Mouse (Mus musculus): Measurements from ENCODE around the gene Dexi.

Dexi gene

DNA sequence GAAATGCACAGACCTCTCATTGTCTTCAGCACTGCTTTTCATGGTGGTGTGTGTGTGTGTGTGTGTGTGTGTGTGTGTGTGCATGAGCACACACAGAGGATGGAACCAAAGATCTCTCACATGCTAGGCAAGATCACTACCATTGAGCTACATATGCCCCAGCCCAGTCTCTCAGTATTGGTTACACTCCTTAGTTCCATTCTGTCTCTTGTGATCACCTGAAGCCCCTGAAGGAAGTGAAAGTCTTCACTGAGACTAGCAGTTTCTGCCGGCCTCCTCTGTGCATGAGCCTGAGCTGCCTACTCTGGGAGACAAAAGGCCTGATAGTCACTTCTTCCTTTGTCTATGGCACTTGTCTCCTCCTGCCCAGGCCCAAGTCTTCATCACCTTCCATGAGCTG lies 43.7 kb downstream of the Dexi start:
- DNase-seq (ENCODE audit: low read depth, low spot score), result no peak

DNA sequence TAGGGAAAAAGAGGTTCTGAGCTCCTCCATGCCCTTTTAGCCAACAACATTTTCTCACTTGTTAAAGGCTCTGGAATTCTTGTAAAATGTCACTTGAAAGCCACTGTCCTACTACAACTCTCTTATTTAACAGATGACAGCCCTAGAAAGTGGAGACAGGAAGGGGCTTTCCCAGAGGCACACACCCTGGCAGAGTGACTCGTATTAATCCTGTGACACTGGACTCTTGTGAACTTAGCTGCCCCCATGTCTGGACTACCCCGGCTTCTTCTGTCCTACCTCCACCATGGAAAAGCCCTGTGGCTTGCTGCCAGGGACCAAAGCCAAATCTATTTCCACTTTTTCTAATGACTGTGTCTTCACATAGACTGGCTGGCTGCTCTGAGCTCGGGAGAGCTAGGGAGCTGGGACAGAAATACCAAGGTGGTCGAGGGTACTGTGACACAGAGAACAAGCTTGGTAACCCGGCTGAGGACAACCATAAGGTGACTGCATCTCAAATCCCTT lies 44.7 kb downstream of the Dexi start:
- DNase-seq (ENCODE audit: low read depth, low spot score), result no peak

DNA sequence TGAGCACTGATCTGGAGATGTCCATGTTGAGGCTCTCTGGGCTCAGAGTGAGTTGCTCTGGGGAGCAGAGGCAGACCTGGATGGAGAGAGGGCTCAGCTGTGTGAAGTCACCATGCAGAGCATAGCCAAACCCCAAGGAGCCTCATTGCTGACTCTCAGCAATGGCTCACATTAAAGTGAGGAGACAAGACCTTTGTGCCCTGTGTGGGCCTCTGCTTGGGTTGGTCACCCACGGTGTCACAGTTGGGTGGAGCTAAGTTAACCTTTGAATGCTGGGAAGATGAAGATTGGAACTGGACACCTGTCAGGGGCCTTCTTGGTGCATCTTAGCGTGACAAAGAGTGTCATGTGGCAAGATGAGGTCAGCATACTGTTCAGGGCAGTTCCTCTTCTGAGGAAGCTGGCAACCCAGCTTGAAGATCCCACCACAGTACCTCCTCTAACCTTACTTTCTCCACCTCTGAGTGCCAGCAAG lies 47.0 kb downstream of the Dexi start:
- no peak for DNase-seq (ENCODE audit: low read depth, low spot score)

DNA sequence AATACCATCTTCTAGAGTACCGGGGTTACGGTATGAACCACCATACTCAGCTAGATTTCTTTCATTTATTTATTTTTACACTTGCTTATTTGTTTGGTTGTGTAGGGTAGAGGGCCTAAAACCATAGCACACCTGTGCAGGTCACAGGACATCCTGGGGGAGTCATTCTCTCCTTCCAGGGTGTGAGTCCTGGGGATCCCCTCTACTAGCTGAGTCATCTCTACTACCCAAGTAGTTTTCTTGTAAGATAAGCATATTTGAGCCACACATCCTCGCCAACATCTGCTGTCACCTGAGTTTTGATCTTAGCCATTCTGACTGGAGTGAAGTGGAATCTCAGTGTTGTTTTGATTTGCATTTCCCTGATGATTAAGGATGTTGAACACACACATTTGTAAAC lies 50.3 kb downstream of the Dexi start:
- no peak for DNase-seq (ENCODE audit: low read depth, low spot score)

DNA sequence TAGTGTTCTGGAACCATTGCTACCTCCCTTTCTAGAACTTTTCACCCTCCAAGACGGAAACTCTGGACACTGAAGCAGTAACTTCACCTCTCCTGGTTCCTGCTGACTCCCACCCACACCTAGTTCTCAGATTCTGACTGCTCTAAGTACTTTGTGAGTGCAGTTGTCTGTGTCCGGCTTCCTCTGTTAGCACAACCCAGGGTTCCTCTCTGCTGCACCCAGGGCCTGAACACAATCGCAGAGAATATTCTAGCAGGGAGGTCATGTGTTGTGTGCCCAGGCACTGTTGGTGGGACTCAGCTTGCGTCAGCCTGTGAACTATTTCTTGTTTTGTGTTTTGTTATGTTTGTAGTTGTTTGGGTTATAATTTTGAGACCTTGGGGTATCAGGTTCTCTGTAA lies 51.1 kb downstream of the Dexi start:
- no peak for DNase-seq (ENCODE audit: low read depth, low spot score)

DNA sequence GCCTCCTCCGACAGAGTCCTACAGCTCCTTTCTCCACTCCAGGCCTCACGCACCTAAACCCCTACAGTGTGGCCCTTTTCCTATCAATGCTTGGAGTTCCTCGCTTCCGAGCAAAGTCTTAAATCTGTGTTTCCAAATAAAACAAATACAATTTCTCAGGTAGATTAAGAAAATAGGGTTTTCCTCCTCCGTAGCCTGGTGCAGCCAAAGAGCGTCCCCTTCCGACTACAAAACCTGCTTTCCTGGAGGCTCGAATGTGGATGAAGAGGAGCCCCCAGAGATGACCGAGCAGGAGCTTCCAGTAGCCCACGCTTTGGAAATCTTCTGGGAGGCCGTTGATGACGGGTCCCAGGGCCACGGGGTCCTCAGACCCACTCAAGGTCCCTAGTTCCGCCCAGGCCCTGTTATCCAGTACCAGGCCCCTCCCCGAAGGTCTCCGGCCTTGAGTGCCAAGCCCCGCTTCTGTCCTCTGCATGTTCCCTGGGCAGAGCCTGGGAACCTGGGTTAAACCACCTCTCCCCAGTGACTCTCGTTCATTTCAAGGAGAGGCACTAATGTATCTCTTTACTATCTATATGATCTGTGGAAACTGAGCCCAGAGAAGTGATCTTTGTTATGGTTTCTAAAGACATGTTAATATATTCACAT lies 52.2 kb downstream of the Dexi start:
- DNase-seq (ENCODE audit: low read depth, low spot score), result no peak

DNA sequence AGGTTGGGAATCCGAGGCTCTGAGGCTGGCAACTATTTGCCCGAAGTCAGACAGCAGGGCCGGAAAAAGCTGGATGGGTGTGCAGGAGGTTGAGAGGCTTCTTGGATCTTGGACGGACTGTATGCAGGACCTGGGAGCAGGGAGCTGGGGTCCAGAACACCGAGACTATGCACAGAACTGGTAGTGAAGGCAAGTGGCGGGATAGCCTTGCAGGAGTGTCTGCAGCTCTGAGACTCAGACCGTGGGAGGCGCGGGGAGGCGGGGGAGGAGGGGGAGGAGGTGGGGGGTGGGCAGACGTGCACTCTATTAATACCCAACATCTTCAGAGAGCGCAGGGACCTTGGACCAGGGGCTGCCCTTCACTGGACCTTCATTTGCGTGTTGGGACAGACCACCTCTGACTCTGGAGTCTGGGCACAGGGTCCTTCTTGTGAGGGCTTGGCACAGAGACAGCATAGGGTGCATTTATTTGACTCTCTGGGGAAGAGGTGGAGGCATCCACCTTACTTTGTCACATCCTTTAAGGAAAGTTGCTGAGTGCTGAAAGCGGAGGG lies 52.9 kb downstream of the Dexi start:
- DNase-seq (ENCODE audit: low read depth, low spot score), result no peak

DNA sequence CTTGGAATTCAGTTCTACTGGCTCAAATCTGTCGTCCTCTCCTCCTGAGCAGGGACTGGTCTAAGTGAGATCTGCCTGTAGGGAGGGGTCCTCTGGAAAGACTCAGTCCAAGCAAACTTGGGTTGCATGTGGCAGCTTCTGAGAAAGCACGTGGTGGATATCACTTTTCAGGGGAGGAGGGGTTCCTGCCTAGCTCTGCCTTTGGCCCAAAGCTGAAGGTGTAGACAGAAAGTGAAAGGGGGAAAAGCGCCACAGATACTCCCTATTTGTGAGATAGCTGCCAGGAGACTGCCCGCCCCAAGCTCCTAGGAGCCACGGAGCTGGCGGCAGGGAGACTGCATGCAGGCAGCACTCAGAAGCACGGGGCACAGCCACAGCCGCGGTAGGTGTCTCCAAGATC lies 53.4 kb downstream of the Dexi start:
- no peak for DNase-seq (ENCODE audit: low read depth, low spot score)

DNA sequence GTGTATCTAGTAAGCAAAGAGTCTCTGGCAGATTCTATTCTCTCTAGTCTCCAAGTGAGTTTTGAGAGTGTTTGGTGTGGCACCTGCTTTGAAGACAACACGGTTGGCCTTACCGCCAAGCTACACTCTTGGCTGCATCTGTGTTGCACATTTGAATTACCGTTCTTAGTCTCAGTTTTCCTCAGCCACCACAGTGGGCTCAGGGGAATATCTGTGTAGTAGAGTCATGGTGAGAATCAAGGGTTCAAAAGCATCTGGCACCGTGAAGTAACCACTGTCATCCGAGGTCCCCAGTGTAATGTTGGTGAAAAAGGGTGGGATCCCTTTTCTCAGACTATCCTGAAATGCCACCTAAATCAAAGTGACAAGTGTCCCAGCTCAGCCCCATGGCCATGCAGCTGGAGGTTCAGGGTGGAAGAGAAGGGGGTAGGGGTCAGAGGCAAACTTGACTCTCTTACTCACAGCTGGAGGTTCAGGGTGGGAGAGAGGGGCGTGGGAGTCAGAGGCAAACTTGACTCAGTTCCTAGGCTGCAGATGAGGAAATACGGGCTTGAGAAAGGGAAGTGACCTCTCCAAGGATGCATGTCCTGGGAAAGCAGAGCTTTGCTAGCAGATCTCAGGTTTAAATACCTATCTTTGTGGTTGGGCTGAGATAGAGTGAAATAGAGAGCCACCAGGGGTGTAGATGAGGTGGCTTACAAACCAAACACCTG lies 53.9 kb downstream of the Dexi start:
- no peak for DNase-seq (ENCODE audit: low read depth, low spot score)

DNA sequence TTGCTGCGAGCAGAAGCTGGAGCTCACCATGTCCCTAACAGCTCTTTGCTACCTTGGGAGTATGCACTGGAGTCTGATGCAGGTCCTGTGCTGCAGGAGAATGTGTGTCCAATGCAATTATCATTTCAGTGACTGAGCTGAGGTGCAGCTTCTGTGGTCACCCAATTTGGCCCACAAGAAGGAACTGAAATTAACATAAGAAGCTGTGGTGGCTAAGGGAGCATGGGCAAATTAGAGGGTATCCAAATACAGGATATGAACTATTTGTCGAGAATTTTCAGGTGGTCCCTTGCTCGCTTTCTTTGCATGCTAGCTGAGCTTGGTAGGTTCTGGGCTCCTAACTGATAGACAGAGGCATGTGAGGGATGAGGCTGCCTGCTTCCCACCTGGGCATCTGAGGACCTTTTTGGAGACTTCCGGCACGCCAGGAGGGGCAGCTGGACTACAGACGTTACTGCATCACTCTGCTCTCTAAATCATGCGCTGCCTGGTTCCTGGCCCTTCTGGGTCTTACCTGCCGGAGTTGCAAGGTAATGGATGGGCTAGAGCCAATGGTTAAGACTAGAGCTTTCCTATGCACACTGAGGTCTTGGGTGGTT lies 54.9 kb downstream of the Dexi start:
- no peak for DNase-seq (ENCODE audit: low read depth, low spot score)

DNA sequence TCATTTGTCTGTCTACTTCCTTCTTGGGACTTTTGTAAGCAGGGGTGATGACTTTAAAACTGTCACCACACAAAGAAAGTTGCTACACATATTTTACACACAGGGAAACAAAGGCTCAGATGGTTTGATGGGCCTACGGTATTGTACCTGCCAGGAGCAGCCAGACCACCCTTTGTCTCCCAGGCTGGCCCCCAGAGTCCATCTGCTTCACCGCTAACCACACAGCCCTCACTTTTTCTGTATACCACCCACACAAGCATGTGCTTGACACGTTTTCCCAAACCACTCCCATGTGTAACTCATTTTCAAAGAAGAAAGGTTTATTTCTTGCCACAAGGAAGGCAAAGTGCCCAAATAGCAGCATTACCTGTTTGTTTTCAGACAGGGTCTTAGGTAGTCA lies 55.9 kb downstream of the Dexi start:
- DNase-seq (ENCODE audit: low read depth, low spot score), result no peak

DNA sequence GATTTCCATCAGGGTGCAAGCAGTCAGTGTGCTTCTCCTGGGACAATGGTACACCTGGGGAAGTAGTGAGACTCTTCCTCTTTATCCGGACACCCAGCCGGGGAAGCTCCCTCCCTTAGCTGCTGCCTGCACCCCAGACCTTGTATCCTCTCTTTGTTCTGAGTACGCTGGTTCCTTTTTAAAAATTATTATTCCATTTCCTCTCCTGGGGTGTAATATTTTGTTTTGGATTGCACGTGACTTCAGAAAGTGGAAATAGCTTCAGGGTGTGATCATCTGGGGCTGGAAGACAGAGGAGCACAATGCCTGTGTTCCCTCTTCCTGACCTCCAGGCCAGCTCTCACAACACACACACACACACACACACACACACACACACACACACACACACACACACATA lies 60.5 kb downstream of the Dexi start:
- DNase-seq (ENCODE audit: low read depth, low spot score), result no peak

DNA sequence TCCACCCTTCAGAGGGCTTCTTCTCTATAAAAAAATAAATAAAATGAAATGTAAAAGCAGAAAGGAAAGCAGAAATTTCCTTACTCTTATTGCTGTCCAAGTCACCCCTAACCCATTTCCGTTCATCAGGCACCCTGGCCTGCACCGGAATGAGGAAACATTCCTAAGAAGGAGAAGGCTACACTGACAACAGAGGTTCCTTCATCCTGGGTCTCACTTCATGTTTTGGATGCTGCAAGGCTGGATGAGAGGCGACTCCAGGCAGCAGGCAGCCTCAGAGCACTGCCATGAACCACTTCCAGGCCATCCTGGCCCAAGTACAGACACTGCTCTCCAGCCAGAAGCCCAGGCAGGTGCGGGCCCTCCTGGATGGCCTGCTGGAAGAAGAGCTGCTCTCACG lies 63.0 kb downstream of the Dexi start, which contains the start of gene Ciita:
Gene Ciita, plus strand, starts transcription at position 203 of the 400 bp plus-strand sequence.
- DNase-seq (ENCODE audit: low read depth, low spot score), result no peak

DNA sequence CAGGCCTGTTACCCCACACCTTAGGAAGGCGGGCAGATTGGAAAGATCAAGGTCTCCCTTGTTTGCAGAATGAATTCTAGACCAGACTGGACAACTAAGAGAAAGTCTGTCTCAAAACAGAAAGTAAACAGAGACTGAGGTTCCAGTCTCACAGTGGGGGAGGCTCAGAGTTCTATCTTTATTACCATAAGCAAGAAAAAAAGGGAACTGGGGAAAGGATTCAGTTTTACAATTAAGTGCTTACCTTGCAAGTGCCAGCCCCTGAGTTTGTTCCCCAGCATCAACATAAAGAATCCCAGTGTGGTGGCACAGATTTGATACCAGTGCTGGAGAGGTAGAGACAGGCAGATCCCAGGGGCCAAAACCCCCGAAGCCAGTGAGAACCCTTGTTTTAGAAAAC lies 66.9 kb downstream of the Dexi start:
- DNase-seq (ENCODE audit: low read depth, low spot score), result no peak

DNA sequence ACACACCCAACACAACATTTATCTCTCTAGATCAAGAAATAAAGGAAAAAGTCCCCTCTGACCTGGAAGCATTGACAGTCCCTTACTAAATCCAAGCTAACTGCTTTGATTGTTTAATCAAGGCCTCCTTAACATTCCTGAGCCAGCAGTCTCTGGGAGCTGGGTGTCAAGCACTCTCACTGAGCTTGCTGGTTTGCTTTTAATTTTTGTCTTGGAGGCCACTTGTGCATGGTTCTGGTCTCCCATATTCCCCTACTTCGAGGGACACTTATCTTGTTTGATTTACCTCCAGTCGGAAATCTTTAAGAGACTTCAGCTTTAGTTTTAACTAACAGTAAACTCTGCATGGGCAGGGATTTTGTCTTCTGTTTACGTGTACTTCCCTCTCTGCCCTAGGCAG lies 67.9 kb downstream of the Dexi start:
- no peak for DNase-seq (ENCODE audit: low read depth, low spot score)

DNA sequence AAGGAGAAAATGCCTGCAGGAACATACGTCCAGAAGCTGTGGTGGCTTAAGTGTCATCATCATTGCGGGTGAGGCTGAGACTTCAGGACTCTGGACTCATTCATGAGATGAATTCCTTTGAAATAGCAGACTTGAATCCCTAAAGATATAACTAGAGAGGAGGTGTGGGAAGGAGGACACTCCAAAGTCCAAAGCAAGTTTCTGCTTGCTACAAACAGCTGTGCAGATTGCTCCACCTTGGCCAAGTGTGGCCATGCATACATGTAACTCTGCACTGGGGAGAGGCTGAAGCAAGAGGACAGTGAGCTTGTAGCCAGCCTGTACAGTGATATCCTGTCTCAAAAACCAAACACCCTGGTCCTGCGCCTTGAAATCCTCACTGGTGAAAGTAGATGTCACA lies 70.9 kb downstream of the Dexi start:
- no peak for DNase-seq (ENCODE audit: low read depth, low spot score)

DNA sequence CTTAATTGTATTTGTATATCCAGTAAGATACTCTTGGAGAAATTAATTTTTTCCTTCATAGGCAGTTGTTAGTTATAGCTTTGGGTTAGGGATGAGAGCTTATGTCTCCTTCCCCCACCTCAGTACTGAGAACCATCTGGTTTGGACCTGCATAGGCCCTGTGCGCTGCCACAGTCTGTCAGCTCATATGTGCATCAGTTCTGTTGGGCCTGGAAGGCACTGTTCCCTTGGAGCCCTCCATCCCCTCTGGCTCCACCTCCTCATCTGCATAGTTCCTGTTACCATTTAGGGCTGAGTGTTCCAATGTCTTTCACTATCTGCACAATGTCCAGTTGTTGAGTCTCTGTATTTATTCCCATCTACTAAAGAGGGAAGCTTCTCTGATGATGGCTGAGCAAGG lies 74.7 kb downstream of the Dexi start:
- no peak for DNase-seq (ENCODE audit: low read depth, low spot score)

DNA sequence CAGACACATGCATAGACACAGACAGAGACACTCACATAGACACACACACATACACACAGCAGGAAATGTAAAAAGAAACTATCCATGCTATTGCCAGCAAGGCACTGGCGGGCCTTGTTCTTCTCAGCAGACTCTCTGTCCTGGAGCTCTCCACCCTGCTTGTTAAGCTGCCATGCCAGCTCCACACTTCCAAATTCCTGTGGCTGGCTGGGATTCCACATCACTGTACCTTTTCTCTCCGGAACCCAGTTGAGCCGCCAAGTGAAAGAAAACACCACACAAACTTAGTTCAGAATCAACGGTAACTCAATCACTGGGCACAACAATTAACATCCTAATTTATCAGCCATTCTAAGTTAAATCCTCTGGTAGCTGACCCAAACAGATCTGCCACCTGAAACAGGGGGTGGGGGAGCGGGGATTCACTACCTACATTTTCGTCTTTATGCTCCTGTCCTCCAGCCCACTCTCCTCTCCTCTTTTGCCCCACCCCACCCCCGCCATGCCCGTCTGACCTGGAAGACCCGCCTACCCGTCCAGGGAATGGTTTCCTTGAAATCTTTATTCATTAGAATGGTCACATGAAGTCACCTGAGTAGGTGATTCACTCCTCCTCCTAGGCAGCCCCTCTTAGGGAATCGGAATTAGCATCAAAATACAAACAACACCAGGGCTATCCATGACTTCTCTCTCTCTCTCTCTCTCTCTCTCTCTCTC lies 75.3 kb downstream of the Dexi start:
- DNase-seq (ENCODE audit: low read depth, low spot score), result no peak

DNA sequence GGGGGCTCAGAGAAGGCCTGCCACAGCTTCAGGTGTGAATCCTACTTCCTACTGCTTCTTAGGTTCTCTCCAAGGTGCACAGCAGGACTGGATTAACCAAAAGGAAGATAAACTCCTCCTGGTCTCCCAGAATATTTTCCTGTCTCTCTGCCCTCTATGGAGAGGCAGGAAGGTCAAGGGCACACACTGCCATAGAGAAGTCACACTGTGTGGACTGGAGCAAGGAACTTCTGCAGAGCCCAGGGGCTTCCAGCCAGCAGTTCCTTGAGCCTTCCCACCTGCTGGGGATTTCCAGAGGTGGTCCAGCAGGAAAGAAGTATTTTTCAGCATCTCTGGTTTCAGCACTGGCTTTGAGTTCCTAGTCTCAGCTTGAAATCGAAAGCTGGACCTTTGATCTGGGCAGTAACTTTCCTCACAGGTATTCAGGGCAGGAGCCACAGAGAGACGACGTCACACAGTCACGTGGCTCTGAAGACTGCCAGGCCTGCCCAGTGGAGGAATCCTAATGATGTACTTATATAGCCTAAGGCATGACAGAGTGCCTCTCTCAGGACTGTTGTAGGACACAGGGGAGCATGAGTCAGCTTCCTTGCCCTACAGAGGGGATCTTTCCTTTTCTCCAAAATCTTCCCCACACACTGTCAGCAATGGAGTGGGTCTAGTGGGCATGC lies 77.7 kb downstream of the Dexi start:
- DNase-seq (ENCODE audit: low read depth, low spot score), result no peak

DNA sequence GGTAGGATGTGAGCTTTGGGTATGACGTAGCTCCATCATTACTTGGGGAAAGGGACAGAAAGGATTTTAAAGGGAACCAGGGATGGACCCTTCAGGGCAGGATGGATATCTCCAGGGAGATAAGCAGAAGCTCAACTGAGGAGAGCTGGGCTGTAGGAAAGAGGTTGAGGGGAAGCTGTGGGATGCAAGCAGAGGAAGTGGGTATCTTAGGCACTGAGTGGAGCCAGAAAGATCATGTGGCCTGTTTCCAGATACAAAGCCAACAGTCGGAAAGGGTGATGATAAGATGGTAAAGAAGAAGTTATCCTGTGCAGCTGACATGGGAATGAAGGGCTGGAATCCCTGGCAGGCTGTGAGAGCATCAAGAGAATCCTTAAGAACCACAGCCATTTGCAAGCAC lies 81.7 kb downstream of the Dexi start:
- DNase-seq (ENCODE audit: low read depth, low spot score), result no peak

DNA sequence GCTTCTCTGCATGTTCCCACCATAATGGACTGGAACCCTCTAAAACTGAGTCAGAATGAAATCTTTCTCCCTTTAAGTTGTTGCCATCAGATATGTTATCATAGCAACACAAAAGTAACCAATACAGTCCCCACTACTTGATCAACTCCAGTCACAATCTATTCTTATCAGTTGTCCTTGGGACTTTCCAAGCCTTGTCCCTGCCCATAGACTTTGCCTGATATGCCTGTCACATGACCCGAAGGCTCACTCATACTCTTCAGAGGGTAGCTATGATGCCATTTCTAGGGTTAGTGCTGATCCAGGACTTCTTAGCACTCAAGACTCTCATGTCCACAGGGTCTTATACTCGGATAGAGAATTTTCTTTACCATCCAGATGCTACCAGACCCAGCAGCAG lies 82.7 kb downstream of the Dexi start:
- no peak for DNase-seq (ENCODE audit: low read depth, low spot score)
